Mouse (Mus musculus) olfactory bulb, adult 2 months (tissue): ENCODE data around the gene Pax4.

Source experiments
- CTCF ChIP-seq: fragments of 200-500 bp; IDR thresholded peaks from 2 replicates; pipeline ENCODE4 v1.5.1; 2012; ENCODE audit warnings: low read depth, mild to moderate bottlenecking, low read length, moderate library complexity; ENCODE audit not compliant: insufficient read depth
- POLR2A ChIP-seq: fragments of 200-500 bp; IDR thresholded peaks from 2 replicates; pipeline ENCODE4 v1.6.1; 2012; ENCODE audit warnings: mild to moderate bottlenecking, low read depth, low read length, moderate library complexity; ENCODE audit not compliant: insufficient read depth

DNA sequence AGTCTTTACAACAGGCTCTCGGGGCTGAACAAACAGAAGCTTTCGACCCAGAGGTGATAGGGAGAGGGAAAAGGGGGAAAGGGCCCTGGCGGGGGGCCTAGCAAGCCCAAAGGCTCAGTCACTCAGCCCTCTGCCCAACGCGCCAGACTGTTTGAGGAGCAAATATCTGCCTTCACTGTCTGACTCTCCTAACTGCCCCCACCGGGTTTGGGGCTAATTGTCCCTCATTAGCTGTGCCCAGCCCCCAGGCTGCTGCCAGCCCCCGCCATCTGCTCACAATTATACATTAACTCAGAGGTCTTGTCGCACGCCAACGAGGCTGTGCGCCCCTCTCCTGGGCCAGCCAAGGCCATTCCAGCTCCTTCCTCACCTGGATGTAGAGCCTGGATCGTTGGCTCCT, 1.8 kb upstream of the Pax4 start:
- TF ChIP-seq CTCF, result no peak
- no peak for TF ChIP-seq POLR2A
